Mouse (Mus musculus) stomach, embryonic 15.5 days (tissue): Measurements from ENCODE around the gene Kcnip2. TPM values are rescaled to one million over a fixed set of nuclear protein-coding genes. Genes with fewer than 3 reads are reported as not detected.

Experiments
- ATAC-seq: fragments of 200-750 bp; cut with Nextera tagmentation; 2 replicates; pipeline ENCODE4 v1.8.0; 2017; ENCODE audit warnings: low read depth, moderate number of reproducible peaks, moderate TSS enrichment; ENCODE audit not compliant: insufficient read depth, low FRiP score
- H3K27ac ChIP-seq: fragments of 300-500 bp; sonication (generic); 2 replicates; pipeline ENCODE4 v1.5.1; 2015; ENCODE audit warnings: mild to moderate bottlenecking, inconsistent platforms
- H3K27me3 ChIP-seq: fragments of 300-500 bp; sonication (generic); replicated peaks from 2 replicates; pipeline ENCODE4 v1.6.1; 2015; ENCODE audit warnings: inconsistent platforms
- H3K36me3 ChIP-seq: fragments of 300-500 bp; sonication (generic); 2 replicates; pipeline ENCODE4 v1.6.1; 2015; ENCODE audit warnings: inconsistent platforms
- H3K4me1 ChIP-seq: fragments of 300-500 bp; sonication (generic); 2 replicates; pipeline ENCODE4 v1.6.1; 2015; ENCODE audit warnings: inconsistent platforms
- H3K4me2 ChIP-seq: fragments of 300-500 bp; sonication (generic); 2 replicates; pipeline ENCODE4 v1.6.1; 2015; ENCODE audit warnings: mild to moderate bottlenecking, inconsistent platforms
- H3K4me3 ChIP-seq: fragments of 300-500 bp; sonication (generic); replicated peaks from 2 replicates; pipeline ENCODE4 v1.5.1; 2015; ENCODE audit warnings: inconsistent platforms
- H3K9ac ChIP-seq: fragments of 300-500 bp; sonication (generic); 2 replicates; pipeline ENCODE4 v1.6.1; 2015; ENCODE audit warnings: inconsistent platforms
- H3K9me3 ChIP-seq: fragments of 300-500 bp; sonication (generic); 2 replicates; pipeline ENCODE4 v1.6.1; 2016; ENCODE audit warnings: inconsistent platforms
- WGBS: fragments of 180-500 bp; shearing (Covaris S2); methylation state at CpG from one replicate; pipeline ENCODE4 v1.1.7; 2015; 5-methylcytosine and 5-hydroxymethylcytosine counted together
- polyA plus RNA-seq: library from polyadenylated mRNA; unstranded; fragments of >200 nt; fragmentation: Nextera tagmentation; extraction: Ambion mirVana; gene quantifications from 2 replicates; pipeline ENCODE4 v1.2.1, GENCODE M21; 2015

The Kcnip2 gene
- polyA plus RNA-seq = 1.6 and 2.8 TPM in 2 replicates

DNA sequence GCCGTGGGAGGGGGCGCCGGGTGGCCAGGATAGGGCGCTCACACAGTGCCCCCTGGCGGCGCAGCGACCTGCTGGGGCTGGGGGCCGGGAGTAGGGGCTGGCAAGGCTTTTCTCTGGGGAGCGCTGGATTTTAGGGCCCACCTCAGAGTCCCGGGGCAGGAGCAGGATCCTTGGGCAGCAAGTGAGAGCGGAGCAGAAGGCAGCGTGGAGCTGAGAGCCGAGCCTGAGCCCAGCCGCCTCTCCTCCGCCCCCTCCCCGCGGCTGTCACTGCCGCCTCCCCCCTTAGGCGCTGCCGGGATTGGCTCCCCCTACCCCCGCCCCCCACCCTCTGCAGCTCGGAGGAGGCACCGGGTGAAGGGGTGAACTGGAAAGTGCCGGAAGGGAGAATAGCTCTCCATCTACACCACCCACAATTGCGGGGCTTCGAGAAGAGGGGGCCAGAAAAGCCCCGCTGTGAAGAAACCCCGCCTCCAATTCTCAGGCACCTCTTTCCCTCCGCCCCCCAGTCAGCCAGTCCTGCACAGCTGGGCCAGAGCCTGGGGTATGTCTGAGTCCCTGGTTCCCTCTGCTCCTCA is at the start of gene Kcnip2:
Gene Kcnip2 (minus strand): TSS at position 231 of the 575 bp plus-strand sequence.
- H3K27ac ChIP-seq = peak within 1 kb of the TSS; percentile 9; the same call in 1 of the 2 replicates
- no peaks in the 10 kb centered on the region for H3K27me3 ChIP-seq
- no peak within 1 kb of the TSS for H3K9ac ChIP-seq
- no peaks in the 10 kb centered on the region for H3K9me3 ChIP-seq
- no peaks in the 10 kb centered on the region for H3K36me3 ChIP-seq
- peaks cover 38% of the 10 kb centered on the region for H3K4me1 ChIP-seq
- under 1% methylated on average over 26 of the region's 29 CpGs for WGBS
- peak within 1 kb of the TSS; percentile 81 for H3K4me2 ChIP-seq
- H3K4me3 ChIP-seq = peak within 1 kb of the TSS; percentile 41
- ATAC-seq = peak; percentile 51

DNA sequence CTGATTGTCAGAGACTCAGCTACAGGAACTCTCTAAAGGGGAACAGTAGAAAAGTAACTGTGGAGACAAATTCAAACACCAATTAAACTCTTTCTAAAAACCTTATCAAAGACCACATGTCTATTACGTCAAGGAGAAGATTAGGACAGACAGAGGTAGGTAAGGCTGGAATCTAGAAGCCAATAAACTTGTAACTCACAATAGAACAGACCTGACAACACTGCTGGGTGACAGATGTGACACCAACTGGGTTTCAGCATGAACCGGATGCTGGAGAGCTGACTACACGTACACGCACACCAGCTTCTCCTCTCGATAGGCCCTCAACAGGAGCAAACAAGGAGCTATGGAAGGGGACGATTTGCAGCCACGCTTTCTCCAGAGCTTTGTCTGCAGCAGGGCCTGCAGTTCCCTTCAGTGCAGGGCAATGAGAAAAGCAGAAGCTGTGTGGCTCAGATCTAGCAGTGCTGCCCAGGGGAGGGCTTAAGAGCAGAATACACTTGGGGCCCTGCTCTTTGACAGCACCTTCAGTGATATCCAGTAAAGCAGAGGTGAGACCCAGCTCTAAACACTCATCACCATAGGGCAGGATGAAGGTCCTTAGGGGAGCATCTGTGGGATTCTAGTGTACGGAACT is 39.5 kb upstream of the Kcnip2 start:
- H3K4me3 ChIP-seq = no peak overlapping the region
- no peak overlapping the region for H3K4me2 ChIP-seq
- H3K36me3 ChIP-seq = no peaks in the 10 kb centered on the region
- no peaks in the 10 kb centered on the region for H3K27me3 ChIP-seq
- H3K9ac ChIP-seq = no peak overlapping the region
- H3K9me3 ChIP-seq = no peaks in the 10 kb centered on the region
- H3K4me1 ChIP-seq = no peaks in the 10 kb centered on the region
- ATAC-seq = no peak
- no peak overlapping the region for H3K27ac ChIP-seq
- WGBS = 64% methylated on average over 8 of the region's 8 CpGs

DNA sequence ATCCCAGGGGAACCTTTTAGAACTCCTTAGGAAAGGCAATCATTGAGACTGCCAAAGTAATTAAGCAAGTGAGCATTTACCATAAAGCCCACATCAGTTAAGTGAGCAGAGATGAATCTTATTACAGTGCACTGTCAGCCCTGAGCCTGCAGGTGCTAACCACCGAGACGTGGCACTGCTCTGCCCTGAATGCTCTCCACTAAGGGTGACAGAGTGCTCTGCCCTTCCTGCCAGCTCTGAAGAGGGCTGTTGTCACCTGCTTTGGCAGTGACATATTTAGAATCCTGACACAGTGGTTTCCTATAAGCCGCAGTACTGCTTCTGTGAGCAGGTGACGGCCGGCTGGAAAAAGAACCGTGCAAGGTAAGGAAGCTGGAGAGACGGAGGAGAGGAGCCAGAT is 38.7 kb upstream of the Kcnip2 start:
- no peaks in the 10 kb centered on the region for H3K36me3 ChIP-seq
- H3K9me3 ChIP-seq = no peaks in the 10 kb centered on the region
- H3K4me2 ChIP-seq = no peak overlapping the region
- H3K27ac ChIP-seq = no peak overlapping the region
- WGBS = 77% methylated on average over 7 of the region's 7 CpGs
- no peaks in the 10 kb centered on the region for H3K27me3 ChIP-seq
- ATAC-seq = no peak
- no peak overlapping the region for H3K9ac ChIP-seq
- no peak overlapping the region for H3K4me3 ChIP-seq
- no peaks in the 10 kb centered on the region for H3K4me1 ChIP-seq

DNA sequence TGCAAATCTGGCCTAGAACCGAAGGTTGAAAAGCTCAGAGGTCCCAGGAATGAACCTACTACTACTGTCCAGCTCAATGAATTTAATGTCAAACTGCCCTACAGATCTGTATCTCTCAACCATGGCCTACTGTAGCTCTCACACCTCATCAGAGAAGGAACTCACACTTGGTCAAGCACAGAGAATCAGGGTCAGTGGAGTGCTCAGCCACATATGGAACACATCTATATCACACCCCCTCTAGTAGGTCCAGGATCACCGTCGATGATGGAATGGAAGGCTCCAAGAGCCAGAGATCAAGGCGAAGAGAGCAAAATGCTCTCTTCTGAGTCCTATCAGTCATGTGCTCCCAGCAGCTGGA is 31.9 kb upstream of the Kcnip2 start:
- WGBS = 63% methylated on average over 4 of the region's 4 CpGs
- ATAC-seq = no peak

DNA sequence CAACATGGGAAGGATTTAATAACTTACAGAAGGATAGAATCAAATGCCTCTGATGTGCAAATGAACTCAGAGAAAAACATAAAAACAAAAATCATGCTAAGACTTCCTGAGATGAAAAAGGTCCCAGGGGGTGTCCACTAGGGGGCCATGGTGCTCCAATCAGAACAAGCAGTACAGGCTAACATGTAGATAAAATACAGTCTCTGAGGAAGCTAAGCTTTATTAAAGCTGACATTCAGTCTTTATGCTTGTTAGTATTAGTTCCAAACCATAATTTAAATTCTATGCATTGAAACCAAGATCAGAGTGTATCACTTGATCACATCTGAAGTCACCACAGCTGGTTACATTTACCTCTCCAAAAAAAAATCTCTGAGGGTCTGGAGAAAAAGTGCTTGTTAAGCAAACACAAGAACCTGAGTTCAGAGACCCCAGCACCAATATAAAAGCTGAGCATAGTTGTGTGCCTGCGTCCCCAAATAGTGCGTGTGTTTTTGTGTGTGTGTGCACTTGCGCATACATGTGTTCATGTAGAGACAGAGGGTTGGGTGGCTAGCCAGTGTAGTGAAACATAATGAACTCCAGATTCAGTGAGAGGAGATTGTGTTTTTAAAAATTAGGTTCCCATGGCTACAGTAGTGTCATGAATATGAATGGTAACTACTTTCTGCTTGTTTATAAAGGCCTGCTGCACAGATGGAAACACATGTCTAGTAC is 31.3 kb upstream of the Kcnip2 start:
- Histone ChIP-seq H3K27ac (no peak overlapping the region), H3K36me3 (no peaks in the 10 kb centered on the region), H3K4me2 (no peak overlapping the region), H3K4me3 (no peak overlapping the region), H3K9me3 (no peaks in the 10 kb centered on the region), H3K4me1 (peaks cover 11% of the 10 kb centered on the region; the same call in 1 of the 2 replicates), H3K27me3 (no peaks in the 10 kb centered on the region), H3K9ac (no peak overlapping the region)
- ATAC-seq = no peak
- WGBS = 87% methylated on average over 3 of the region's 3 CpGs

More for the DNA sequence above, 31.9 kb upstream of the Kcnip2 start:
- H3K4me1 ChIP-seq = peaks cover 11% of the 10 kb centered on the region; the same call in 1 of the 2 replicates
- H3K27me3 ChIP-seq = no peaks in the 10 kb centered on the region
- H3K4me3 ChIP-seq = no peak overlapping the region
- no peak overlapping the region for H3K4me2 ChIP-seq
- H3K9me3 ChIP-seq = no peaks in the 10 kb centered on the region
- no peaks in the 10 kb centered on the region for H3K36me3 ChIP-seq
- H3K9ac ChIP-seq = no peak overlapping the region
- H3K27ac ChIP-seq = no peak overlapping the region

DNA sequence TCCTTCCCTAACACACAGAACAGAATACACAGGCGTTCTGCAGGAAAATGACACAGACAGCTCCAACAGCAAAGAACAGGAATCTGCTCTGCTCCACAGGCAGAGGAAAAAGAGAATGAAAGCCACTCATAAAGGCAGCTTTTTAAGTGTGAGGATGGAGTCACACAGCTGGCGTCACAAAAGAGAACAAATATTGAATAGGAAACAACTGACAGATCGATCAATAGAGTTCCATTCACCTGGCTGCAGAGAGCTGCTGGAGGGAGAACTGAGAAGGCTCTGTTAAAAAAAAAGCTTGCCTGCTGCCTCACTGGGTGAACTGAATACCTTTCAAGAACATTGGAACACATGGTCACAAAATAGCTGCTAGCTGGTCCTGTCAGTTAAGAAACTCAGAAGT is 28.3 kb upstream of the Kcnip2 start:
- H3K27ac ChIP-seq = no peak overlapping the region
- H3K9me3 ChIP-seq = no peaks in the 10 kb centered on the region
- no peak overlapping the region for H3K9ac ChIP-seq
- no peak overlapping the region for H3K4me2 ChIP-seq
- H3K36me3 ChIP-seq = no peaks in the 10 kb centered on the region
- H3K27me3 ChIP-seq = no peaks in the 10 kb centered on the region
- 63% methylated on average over 3 of the region's 3 CpGs for WGBS
- ATAC-seq = no peak
- peaks cover 11% of the 10 kb centered on the region; the same call in 1 of the 2 replicates for H3K4me1 ChIP-seq
- no peak overlapping the region for H3K4me3 ChIP-seq

DNA sequence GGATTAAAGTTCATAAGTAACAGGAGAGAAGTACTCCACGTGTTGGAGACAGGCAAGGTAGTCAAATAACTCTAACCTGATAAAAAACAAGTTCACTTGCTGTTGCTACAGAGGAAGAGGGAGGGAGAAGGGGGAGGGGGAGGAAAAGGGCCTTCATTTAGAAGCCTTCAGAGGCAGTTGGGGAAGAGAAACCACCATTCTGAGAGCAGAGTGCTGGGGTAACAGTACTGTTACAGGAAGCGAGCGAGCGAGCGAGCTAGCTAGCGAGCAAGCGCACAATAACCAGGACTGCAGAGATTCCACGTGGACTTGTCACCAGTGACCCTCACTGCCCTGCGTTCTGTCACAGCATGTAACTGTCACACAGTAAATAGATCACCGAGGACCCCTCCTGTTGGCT is 27.6 kb upstream of the Kcnip2 start:
- WGBS = 31% methylated on average over 10 of the region's 10 CpGs
- Histone ChIP-seq H3K27ac (no peak overlapping the region), H3K27me3 (no peaks in the 10 kb centered on the region), H3K9ac (no peak overlapping the region), H3K4me3 (no peak overlapping the region), H3K4me2 (no peak overlapping the region), H3K36me3 (no peaks in the 10 kb centered on the region), H3K4me1 (peaks cover 11% of the 10 kb centered on the region; the same call in 1 of the 2 replicates), H3K9me3 (no peaks in the 10 kb centered on the region)
- no peak for ATAC-seq

DNA sequence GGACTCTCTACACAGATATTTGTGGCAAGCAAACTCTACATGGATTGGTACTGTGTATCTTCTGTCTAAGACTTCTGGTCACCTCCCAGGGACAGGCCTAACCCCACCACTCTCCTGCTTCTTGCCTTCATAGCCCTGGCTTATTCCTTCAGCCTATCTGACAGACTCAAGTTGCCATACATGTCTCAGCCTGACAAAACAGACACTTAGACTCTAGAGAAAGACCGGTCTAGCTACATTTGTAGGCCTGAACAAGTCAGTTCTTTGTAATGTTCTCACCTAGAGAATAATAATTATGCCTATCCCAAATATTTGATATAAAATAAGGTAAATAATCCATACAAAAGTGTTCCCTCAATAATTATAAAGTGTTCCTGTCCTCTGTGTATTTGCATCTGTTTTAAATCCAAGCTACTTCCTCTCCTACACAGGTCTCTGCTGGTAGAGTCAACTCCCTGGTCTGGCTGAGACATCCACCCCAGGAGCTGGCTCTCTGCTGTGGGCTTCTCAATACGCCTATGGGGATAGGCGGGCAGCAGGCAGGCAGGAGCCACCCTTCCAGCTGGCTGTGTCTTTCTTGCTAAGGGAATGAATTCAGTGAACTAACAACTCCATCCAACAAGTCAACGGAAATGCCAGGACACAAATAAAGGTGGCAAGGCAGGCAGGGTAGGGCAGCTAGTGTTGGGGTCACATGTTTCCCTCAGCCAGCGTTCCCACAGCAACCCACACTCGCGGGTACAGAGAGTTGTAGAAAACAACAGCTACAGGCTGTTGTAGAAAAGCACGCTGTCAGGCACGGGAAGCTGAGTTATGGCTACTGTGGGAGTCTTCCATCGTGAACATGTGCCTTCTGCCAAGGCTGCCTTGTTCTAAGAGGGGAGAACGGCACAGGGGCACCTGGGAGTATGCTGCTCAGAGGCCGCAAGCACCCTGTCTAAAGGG is 21.5 kb upstream of the Kcnip2 start:
- Histone ChIP-seq H3K9me3 (no peaks in the 10 kb centered on the region), H3K36me3 (no peaks in the 10 kb centered on the region), H3K27ac (peak overlapping the region; percentile 79), H3K4me1 (no peaks in the 10 kb centered on the region), H3K4me3 (no peak overlapping the region), H3K4me2 (no peak overlapping the region), H3K27me3 (no peaks in the 10 kb centered on the region), H3K9ac (no peak overlapping the region)
- ATAC-seq = no peak; the same call in 1 of the 2 replicates
- WGBS = 65% methylated on average over 12 of the region's 12 CpGs

DNA sequence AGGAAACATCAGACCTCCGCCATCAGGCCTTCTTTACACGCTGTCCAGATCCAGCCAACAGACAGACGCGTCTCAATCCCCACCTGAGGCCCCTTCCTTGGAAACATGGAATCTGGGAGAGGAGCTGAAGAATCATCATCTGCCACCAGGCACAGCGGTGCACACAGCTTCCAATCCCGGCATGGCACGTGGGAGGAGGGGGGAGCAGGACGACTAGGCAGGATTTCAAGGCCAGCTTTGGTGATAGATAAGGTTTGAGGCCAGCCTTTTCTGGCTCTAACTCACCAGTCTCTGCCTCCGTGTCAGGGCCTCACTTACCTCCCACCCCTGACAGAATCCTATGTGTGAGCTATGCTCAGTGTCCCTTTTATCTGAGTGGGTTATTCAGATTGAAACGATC is 19.6 kb upstream of the Kcnip2 start:
- no peak for ATAC-seq
- 0 out of 2 replicates have a peak, but pooled peaks cover 3% of the 10 kb centered on the region for H3K4me1 ChIP-seq
- no peaks in the 10 kb centered on the region for H3K9me3 ChIP-seq
- H3K4me3 ChIP-seq = no peak overlapping the region
- H3K27ac ChIP-seq = no peak overlapping the region
- H3K36me3 ChIP-seq = no peaks in the 10 kb centered on the region
- 75% methylated on average over 10 of the region's 10 CpGs for WGBS
- no peak overlapping the region for H3K4me2 ChIP-seq
- no peak overlapping the region for H3K9ac ChIP-seq
- H3K27me3 ChIP-seq = no peaks in the 10 kb centered on the region

DNA sequence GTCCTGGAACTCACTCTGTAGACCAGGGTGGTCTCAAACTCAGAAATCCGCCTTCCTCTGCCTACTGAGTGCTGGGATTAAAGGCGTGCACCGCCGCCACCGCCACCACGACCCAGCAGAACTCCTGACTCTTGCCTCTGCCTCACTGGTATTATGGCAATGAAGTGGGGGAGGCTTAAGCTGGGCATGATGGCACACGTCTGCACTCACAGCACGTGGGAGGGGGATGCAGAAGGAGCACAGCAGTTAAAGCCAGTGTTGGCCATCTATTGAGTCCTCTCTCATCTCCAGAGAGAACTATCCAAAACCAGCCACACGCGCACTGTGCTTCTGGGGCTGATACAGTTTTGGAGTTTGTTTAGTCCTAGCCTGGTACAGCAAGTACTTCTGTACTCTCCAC is 17.8 kb upstream of the Kcnip2 start:
- Histone ChIP-seq H3K36me3 (no peaks in the 10 kb centered on the region), H3K27ac (no peak overlapping the region), H3K4me3 (no peak overlapping the region), H3K9me3 (no peaks in the 10 kb centered on the region), H3K9ac (no peak overlapping the region), H3K4me2 (no peak overlapping the region), H3K27me3 (no peaks in the 10 kb centered on the region), H3K4me1 (0 out of 2 replicates have a peak, but pooled peaks cover 3% of the 10 kb centered on the region)
- 85% methylated on average over 10 of the region's 10 CpGs for WGBS
- ATAC-seq = no peak

DNA sequence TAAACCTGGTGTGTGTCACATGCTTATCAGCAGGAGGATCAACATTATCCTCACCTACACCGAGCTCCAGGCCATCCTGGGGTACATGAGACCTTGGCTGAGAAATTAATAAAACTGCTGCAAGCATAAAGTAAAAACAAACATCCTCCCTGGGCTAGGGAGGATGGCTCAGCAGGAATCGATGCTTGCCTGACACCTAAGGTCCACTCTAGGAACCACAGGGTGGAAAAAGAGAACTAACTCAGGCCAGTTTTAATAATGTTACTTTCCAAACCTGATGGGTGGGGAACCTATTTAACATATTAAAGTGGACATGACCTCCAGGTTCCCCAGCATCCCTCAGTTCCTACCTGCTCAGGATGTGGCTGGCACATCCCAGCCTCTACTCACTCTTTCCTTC is 14.8 kb upstream of the Kcnip2 start:
- ATAC-seq = no peak
- no peak overlapping the region for H3K4me2 ChIP-seq
- no peaks in the 10 kb centered on the region for H3K27me3 ChIP-seq
- H3K9ac ChIP-seq = no peak overlapping the region
- no peak overlapping the region for H3K27ac ChIP-seq
- no peak overlapping the region for H3K4me3 ChIP-seq
- no peaks in the 10 kb centered on the region for H3K36me3 ChIP-seq
- no peaks in the 10 kb centered on the region for H3K9me3 ChIP-seq
- H3K4me1 ChIP-seq = 0 out of 2 replicates have a peak, but pooled peaks cover 3% of the 10 kb centered on the region
- WGBS = 39% methylated on average over 2 of the region's 2 CpGs
